ENCODE assay signal across 7 mouse cellular contexts in genomic region chr3:89089882-89090591, GRCm38 (mm10). TPM values are rescaled to one million over a fixed set of nuclear protein-coding genes. Genes with fewer than 3 reads are reported as not detected.
DNase-seq lines count a peak whose midpoint lies in the region; ATAC-seq lines count a peak whose summit lies in the region.

No protein-coding gene starts in this region.

- H3K27ac ChIP-seq in embryonic facial prominence, embryonic 10.5 days (replicated peaks) = peak overlapping the region; percentile 81
- H3K27ac ChIP-seq in intestine, embryonic 16.5 days (ENCODE audit: low read length) = peak overlapping the region; percentile 96

- WGBS in embryonic facial prominence, embryonic 10.5 days = under 1% methylated on average over 40 of the region's 40 CpGs
- WGBS in intestine, embryonic 16.5 days = under 1% methylated on average over 40 of the region's 40 CpGs

- intact Hi-C loops in left cerebral cortex, postnatal 25 days (cut with DNase I) = loop anchor here (2.0 to 5.0 kb wide), 3 partner anchors 75 to 938 kb away; partner anchors contain the start of genes Clk2 and Thbs3

- H3K9me3 ChIP-seq in embryonic facial prominence, embryonic 10.5 days = no peaks in the 10 kb centered on the region
- H3K9me3 ChIP-seq in intestine, embryonic 16.5 days (ENCODE audit: control insufficient read depth, low read length) = no peaks in the 10 kb centered on the region

- DNase-seq in adrenal gland, postnatal 10 days = peak; percentile 91
- DNase-seq in embryonic facial prominence, embryonic 10.5 days (ENCODE audit: low spot score) = peak; percentile 86
- peak; percentile 53 to 82 for DNase-seq in gastrocnemius, postnatal 4 days (ENCODE audit: low spot score in 2 of 2)
- peak; percentile 89 to 96 for DNase-seq in left cerebral cortex, postnatal 25 days (ENCODE audit: low spot score in 2 of 2)
- DNase-seq in mesoderm, embryonic 11.5 days (ENCODE audit: low read depth, low spot score) = peak; percentile 83
- peak; percentile 92 for DNase-seq in skeletal muscle tissue, adult 2 months (ENCODE audit: low read depth, low spot score)

- peak overlapping the region; percentile 65 for H3K4me3 ChIP-seq in embryonic facial prominence, embryonic 10.5 days
- peak overlapping the region; percentile 74 for H3K4me3 ChIP-seq in intestine, embryonic 16.5 days (ENCODE audit: low read length)

- H3K27me3 ChIP-seq in embryonic facial prominence, embryonic 10.5 days (replicated peaks; ENCODE audit: low read depth, poor library complexity, severe bottlenecking) = peaks cover 69% of the 10 kb centered on the region
- no peaks in the 10 kb centered on the region for H3K27me3 ChIP-seq in intestine, embryonic 16.5 days (replicated peaks; ENCODE audit: control insufficient read depth, insufficient read depth, low read length)

- peak; percentile 82 for ATAC-seq in intestine, embryonic 16.5 days

- H3K4me2 ChIP-seq in intestine, embryonic 16.5 days (ENCODE audit: low read depth, low read length) = peak overlapping the region; percentile 100

- peak overlapping the region; percentile 85 for H3K9ac ChIP-seq in intestine, embryonic 16.5 days (ENCODE audit: low read depth, low read length)

- H3K36me3 ChIP-seq in embryonic facial prominence, embryonic 10.5 days (replicated peaks) = peaks cover 41% of the 10 kb centered on the region
- no peaks in the 10 kb centered on the region for H3K36me3 ChIP-seq in intestine, embryonic 16.5 days (ENCODE audit: control insufficient read depth, insufficient read depth, low read length)

- H3K4me1 ChIP-seq in embryonic facial prominence, embryonic 10.5 days = peaks cover 67% of the 10 kb centered on the region
- peaks cover 33% of the 10 kb centered on the region for H3K4me1 ChIP-seq in intestine, embryonic 16.5 days (ENCODE audit: control insufficient read depth, insufficient read depth, low read length)

RNA-seq across cellular contexts. Expression of gene Rusc1, which starts 3.1 kb away (rescaled TPM):
- total RNA-seq in adrenal gland, postnatal 10 days (2021) = 10 to 100 TPM; 19.2 to 23.2 TPM
- 15.4 and 18.5 TPM in 2 replicates for polyA plus RNA-seq in embryonic facial prominence, embryonic 10.5 days (2016; fragmentation: Nextera tagmentation; extraction: Ambion mirVana)
- 10 to 100 TPM; 13.3 to 14.0 TPM for total RNA-seq in gastrocnemius, postnatal 4 days (2021)
- 31.0 and 34.2 TPM in 2 replicates for polyA plus RNA-seq in intestine, embryonic 16.5 days (2015; fragmentation: Nextera tagmentation; extraction: Ambion mirVana)
- total RNA-seq in left cerebral cortex, postnatal 25 days (2021) = 100 to 1,000 TPM; 189 to 195 TPM

RNA-seq across cellular contexts. Expression of gene Gm43738, which starts 10.9 kb away (rescaled TPM):
- not detected for total RNA-seq in adrenal gland, postnatal 10 days (2021)
- 0.09 TPM in 1 of 2 replicates, not detected in the other for polyA plus RNA-seq in embryonic facial prominence, embryonic 10.5 days (2016; fragmentation: Nextera tagmentation; extraction: Ambion mirVana)
- not detected for total RNA-seq in gastrocnemius, postnatal 4 days (2021)
- 0.09 TPM in 1 of 2 replicates, not detected in the other for polyA plus RNA-seq in intestine, embryonic 16.5 days (2015; fragmentation: Nextera tagmentation; extraction: Ambion mirVana)
- not detected for total RNA-seq in left cerebral cortex, postnatal 25 days (2021)

RNA-seq across cellular contexts. Expression of gene Fdps, which starts 11.7 kb away (rescaled TPM):
- 10 to 100 TPM; 56.9 to 70.2 TPM for total RNA-seq in adrenal gland, postnatal 10 days (2021)
- 364 and 386 TPM in 2 replicates for polyA plus RNA-seq in embryonic facial prominence, embryonic 10.5 days (2016; fragmentation: Nextera tagmentation; extraction: Ambion mirVana)
- 10 to 100 TPM; 61.4 to 80.2 TPM for total RNA-seq in gastrocnemius, postnatal 4 days (2021)
- 625 and 664 TPM in 2 replicates for polyA plus RNA-seq in intestine, embryonic 16.5 days (2015; fragmentation: Nextera tagmentation; extraction: Ambion mirVana)
- 10 to 100 TPM; 81.0 to 88.8 TPM for total RNA-seq in left cerebral cortex, postnatal 25 days (2021)

RNA-seq across cellular contexts. Expression of gene Pklr, which starts 45.9 kb away (rescaled TPM):
- 10 to 100 TPM; 15.2 to 41.1 TPM for total RNA-seq in adrenal gland, postnatal 10 days (2021)
- polyA plus RNA-seq in embryonic facial prominence, embryonic 10.5 days (2016; fragmentation: Nextera tagmentation; extraction: Ambion mirVana) = 2.8 and 3.2 TPM in 2 replicates
- total RNA-seq in gastrocnemius, postnatal 4 days (2021) = 1 to 10 TPM in 1 of 2 experiments, not detected in 1; 1.1 TPM
- polyA plus RNA-seq in intestine, embryonic 16.5 days (2015; fragmentation: Nextera tagmentation; extraction: Ambion mirVana) = 148 and 174 TPM in 2 replicates
- total RNA-seq in left cerebral cortex, postnatal 25 days (2021) = not detected

Comparison
In these comparisons a context has a peak if more than half of its experiments do, and no peak if none do; other contexts are left out.
1. Peak in every context shown above with its lines: DNase-seq, ATAC-seq, H3K4me3 ChIP-seq and H3K27ac ChIP-seq.
2. RNA of gene Rusc1, which starts 3.1 kb away (total RNA-seq): 189 to 195 TPM in left cerebral cortex, postnatal 25 days; 19.2 to 23.2 TPM in adrenal gland, postnatal 10 days and 13.3 to 14.0 TPM in gastrocnemius, postnatal 4 days; every median in the first group is over 4 times any median in the second.